Mouse (Mus musculus): ENCODE results near the gene Jmjd8. TPM values are rescaled to one million over a fixed set of nuclear protein-coding genes. Genes with fewer than 3 reads are reported as not detected.

The Jmjd8 gene
- polyA plus RNA-seq, 1 experiment, result 15.5 TPM

DNA sequence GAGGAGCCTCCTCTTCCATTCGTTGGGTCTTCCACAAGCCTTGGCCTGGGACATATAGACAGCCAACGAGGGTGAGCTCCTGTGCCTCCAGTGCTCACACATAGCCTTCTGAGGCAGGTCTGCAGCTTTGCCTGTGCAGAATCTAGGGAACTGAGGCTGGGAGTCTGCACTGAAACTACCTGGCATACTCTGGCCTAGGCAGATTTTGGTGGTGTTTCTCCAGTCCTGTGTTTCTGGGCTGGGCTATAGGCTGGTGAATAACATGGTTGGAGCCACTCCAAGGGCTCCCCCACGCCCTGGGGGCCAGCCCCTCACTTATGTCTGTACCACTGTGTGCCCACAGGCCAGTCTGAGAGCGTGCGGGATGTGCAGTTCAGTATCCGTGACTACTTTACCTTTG lies 3.4 kb upstream of the Jmjd8 start:
- no peak overlapping the region for H3K4me2 ChIP-seq (ENCODE audit: low read depth)
- H3K79me2 ChIP-seq (ENCODE audit: control insufficient read depth, insufficient read depth), result peaks cover 6% of the 10 kb centered on the region
- no peak for TF ChIP-seq TCF12 (IDR thresholded peaks at IDR 0.05; ENCODE audit: insufficient read depth, poor library complexity, severe bottlenecking)
- no peak for TF ChIP-seq MYOD1 (IDR thresholded peaks at IDR 0.05; ENCODE audit: control insufficient read depth in 1 of 3, insufficient read length in 2 of 3, low read depth in 2 of 3)
- no peak overlapping the region for H3K4me3 ChIP-seq
- no peak overlapping the region for H3ac ChIP-seq (ENCODE audit: control insufficient read depth, insufficient read length)
- H3K27me3 ChIP-seq (ENCODE audit: control insufficient read depth, insufficient read depth, insufficient read length), result no peaks in the 10 kb centered on the region
- H3K36me3 ChIP-seq (ENCODE audit: control insufficient read depth, insufficient read depth), result no peaks in the 10 kb centered on the region

GRCm38 (mm10) chr17:25825984-25826570 lies 2.6 kb upstream of the Jmjd8 start:
- Histone ChIP-seq H3K79me2 (ENCODE audit: control insufficient read depth, insufficient read depth) (peaks cover 10% of the 10 kb centered on the region), H3K36me3 (ENCODE audit: control insufficient read depth, insufficient read depth) (no peaks in the 10 kb centered on the region)
- TF ChIP-seq MYOD1 (IDR thresholded peaks at IDR 0.05; ENCODE audit: control insufficient read depth in 1 of 3, insufficient read length in 2 of 3, low read depth in 2 of 3) (no peak), MYOG (IDR thresholded peaks at IDR 0.05; ENCODE audit: control insufficient read depth in 1 of 3, insufficient read depth in 1 of 3, insufficient read length in 2 of 3, low read depth in 2 of 3) (no peak), MAX (IDR thresholded peaks at IDR 0.05; ENCODE audit: low read depth) (no peak), CEBPB (IDR thresholded peaks at IDR 0.05; ENCODE audit: insufficient read depth, poor library complexity, severe bottlenecking) (no peak), POLR2AphosphoS2 (IDR thresholded peaks at IDR 0.05; ENCODE audit: insufficient read length, low read depth) (no peak), E2F4 (IDR thresholded peaks at IDR 0.05; ENCODE audit: insufficient read depth) (no peak), USF1 (IDR thresholded peaks at IDR 0.05; ENCODE audit: low read depth) (no peak), POLR2A (IDR thresholded peaks at IDR 0.05; ENCODE audit: insufficient read length, low read depth) (no peak), REST (IDR thresholded peaks at IDR 0.05; ENCODE audit: insufficient read depth, insufficient read length) (no peak), TCF12 (IDR thresholded peaks at IDR 0.05; ENCODE audit: insufficient read depth, poor library complexity, severe bottlenecking) (no peak), SRF (IDR thresholded peaks at IDR 0.05; ENCODE audit: control insufficient read depth, insufficient read length, low read depth) (no peak), TCF3 (IDR thresholded peaks at IDR 0.05; ENCODE audit: insufficient read length, low read depth) (no peak)

DNA sequence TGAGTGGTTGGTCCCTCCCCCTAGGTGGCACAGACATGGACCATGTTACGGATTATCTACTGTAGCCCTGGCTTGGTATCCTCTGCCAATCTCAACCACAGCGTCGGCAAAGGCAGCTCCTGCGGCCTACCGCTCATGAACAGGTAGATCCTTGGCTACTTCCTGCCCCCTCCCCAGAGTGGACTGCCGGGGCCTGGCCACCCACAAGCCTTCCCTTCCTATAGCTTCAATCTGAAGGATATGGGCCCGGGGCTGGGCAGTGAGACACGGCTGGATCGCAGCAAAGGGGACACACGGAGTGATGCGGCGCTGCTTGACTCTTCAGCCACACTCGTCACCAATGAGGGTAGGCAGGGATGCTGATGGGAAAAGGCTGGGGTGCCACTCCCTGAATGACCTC lies 1.7 kb upstream of the Jmjd8 start:
- H3K4me3 ChIP-seq, result no peak overlapping the region
- no peaks in the 10 kb centered on the region for H3K36me3 ChIP-seq (ENCODE audit: control insufficient read depth, insufficient read depth)

More at GRCm38 (mm10) chr17:25825984-25826570, 2.6 kb upstream of the Jmjd8 start:
- no peaks in the 10 kb centered on the region for H3K27me3 ChIP-seq (ENCODE audit: control insufficient read depth, insufficient read depth, insufficient read length)
- H3ac ChIP-seq (ENCODE audit: control insufficient read depth, insufficient read length), result no peak overlapping the region
- H3K4me2 ChIP-seq (ENCODE audit: low read depth), result no peak overlapping the region
- H3K4me3 ChIP-seq, result no peak overlapping the region

GRCm38 (mm10) chr17:25827546-25828222 lies 983 bp upstream of the Jmjd8 start:
- TF ChIP-seq POLR2AphosphoS2 (IDR thresholded peaks at IDR 0.05; ENCODE audit: insufficient read length, low read depth) (no peak), POLR2A (IDR thresholded peaks at IDR 0.05; ENCODE audit: insufficient read length, low read depth) (no peak), TCF12 (IDR thresholded peaks at IDR 0.05; ENCODE audit: insufficient read depth, poor library complexity, severe bottlenecking) (no peak), MYOD1 (IDR thresholded peaks at IDR 0.05; ENCODE audit: control insufficient read depth in 1 of 3, insufficient read length in 2 of 3, low read depth in 2 of 3) (no peak), MAX (IDR thresholded peaks at IDR 0.05; ENCODE audit: low read depth) (no peak), TCF3 (IDR thresholded peaks at IDR 0.05; ENCODE audit: insufficient read length, low read depth) (no peak), E2F4 (IDR thresholded peaks at IDR 0.05; ENCODE audit: insufficient read depth) (no peak), USF1 (IDR thresholded peaks at IDR 0.05; ENCODE audit: low read depth) (no peak), MYOG (IDR thresholded peaks at IDR 0.05; ENCODE audit: control insufficient read depth in 1 of 3, insufficient read depth in 1 of 3, insufficient read length in 2 of 3, low read depth in 2 of 3) (no peak), CEBPB (IDR thresholded peaks at IDR 0.05; ENCODE audit: insufficient read depth, poor library complexity, severe bottlenecking) (no peak), REST (IDR thresholded peaks at IDR 0.05; ENCODE audit: insufficient read depth, insufficient read length) (no peak), SRF (IDR thresholded peaks at IDR 0.05; ENCODE audit: control insufficient read depth, insufficient read length, low read depth) (no peak)
- no peak overlapping the region for H3K4me3 ChIP-seq

More for the DNA sequence above, 1.7 kb upstream of the Jmjd8 start:
- Histone ChIP-seq H3K27me3 (ENCODE audit: control insufficient read depth, insufficient read depth, insufficient read length) (no peaks in the 10 kb centered on the region), H3K4me2 (ENCODE audit: low read depth) (no peak overlapping the region), H3K79me2 (ENCODE audit: control insufficient read depth, insufficient read depth) (peaks cover 19% of the 10 kb centered on the region), H3ac (ENCODE audit: control insufficient read depth, insufficient read length) (no peak overlapping the region)
- TF ChIP-seq REST (IDR thresholded peaks at IDR 0.05; ENCODE audit: insufficient read depth, insufficient read length), result no peak

GRCm38 (mm10) chr17:25828223-25828594 lies 458 bp upstream of the Jmjd8 start:
- TF ChIP-seq USF1 (IDR thresholded peaks at IDR 0.05; ENCODE audit: low read depth) (no peak), REST (IDR thresholded peaks at IDR 0.05; ENCODE audit: insufficient read depth, insufficient read length) (no peak), CEBPB (IDR thresholded peaks at IDR 0.05; ENCODE audit: insufficient read depth, poor library complexity, severe bottlenecking) (no peak), MYOD1 (IDR thresholded peaks at IDR 0.05; ENCODE audit: control insufficient read depth in 1 of 3, insufficient read length in 2 of 3, low read depth in 2 of 3) (peak in 1 of 3 experiments; percentile 3), MAX (IDR thresholded peaks at IDR 0.05; ENCODE audit: low read depth) (no peak), POLR2AphosphoS2 (IDR thresholded peaks at IDR 0.05; ENCODE audit: insufficient read length, low read depth) (peak; percentile 74), SRF (IDR thresholded peaks at IDR 0.05; ENCODE audit: control insufficient read depth, insufficient read length, low read depth) (no peak), POLR2A (IDR thresholded peaks at IDR 0.05; ENCODE audit: insufficient read length, low read depth) (no peak), MYOG (IDR thresholded peaks at IDR 0.05; ENCODE audit: control insufficient read depth in 1 of 3, insufficient read depth in 1 of 3, insufficient read length in 2 of 3, low read depth in 2 of 3) (peak in 2 of 3 experiments; percentile 12 to 54), E2F4 (IDR thresholded peaks at IDR 0.05; ENCODE audit: insufficient read depth) (no peak), TCF12 (IDR thresholded peaks at IDR 0.05; ENCODE audit: insufficient read depth, poor library complexity, severe bottlenecking) (no peak), TCF3 (IDR thresholded peaks at IDR 0.05; ENCODE audit: insufficient read length, low read depth) (no peak)
- Histone ChIP-seq H3K79me2 (ENCODE audit: control insufficient read depth, insufficient read depth) (peaks cover 23% of the 10 kb centered on the region), H3K4me2 (ENCODE audit: low read depth) (peak overlapping the region; percentile 62), H3K4me3 (peak overlapping the region; percentile 32), H3ac (ENCODE audit: control insufficient read depth, insufficient read length) (no peak overlapping the region), H3K36me3 (ENCODE audit: control insufficient read depth, insufficient read depth) (no peaks in the 10 kb centered on the region), H3K27me3 (ENCODE audit: control insufficient read depth, insufficient read depth, insufficient read length) (no peaks in the 10 kb centered on the region)

More at GRCm38 (mm10) chr17:25827546-25828222, 983 bp upstream of the Jmjd8 start:
- no peaks in the 10 kb centered on the region for H3K27me3 ChIP-seq (ENCODE audit: control insufficient read depth, insufficient read depth, insufficient read length)
- peaks cover 23% of the 10 kb centered on the region for H3K79me2 ChIP-seq (ENCODE audit: control insufficient read depth, insufficient read depth)
- H3K36me3 ChIP-seq (ENCODE audit: control insufficient read depth, insufficient read depth), result no peaks in the 10 kb centered on the region
- no peak overlapping the region for H3ac ChIP-seq (ENCODE audit: control insufficient read depth, insufficient read length)
- H3K4me2 ChIP-seq (ENCODE audit: low read depth), result no peak overlapping the region

All from myocyte (in vitro differentiated cells).